Mouse (Mus musculus) large intestine, adult 2 months (tissue): ENCODE measurements around the gene Lxn. TPM values are rescaled to one million over a fixed set of nuclear protein-coding genes. Genes with fewer than 3 reads are reported as not detected.

Experiments
- DNase-seq: peaks from one replicate; pipeline ENCODE4 v3.0.0-alpha.2; 2012; ENCODE audit warnings: low read depth, low spot score
- WGBS: fragments of 180-500 bp; shearing (Covaris S2); methylation state at CpG from one replicate; pipeline ENCODE4 v1.1.7; 2018; 5-methylcytosine and 5-hydroxymethylcytosine counted together
- polyA plus RNA-seq: library from polyadenylated mRNA; depleted of rRNA; stranded (reverse); fragments of >200 nt; gene quantifications from 2 replicates; pipeline ENCODE4 v1.2.3, GENCODE M21; 2012; rRNA removed

Gene Lxn
- polyA plus RNA-seq = 33.1 and 34.9 TPM in 2 replicates

GRCm38 (mm10) chr3:67463450-67464372 is at the start of gene Lxn:
TSS of gene Lxn (minus strand) at chr3:67463926.
- DNase-seq = peak; percentile 61

DNA sequence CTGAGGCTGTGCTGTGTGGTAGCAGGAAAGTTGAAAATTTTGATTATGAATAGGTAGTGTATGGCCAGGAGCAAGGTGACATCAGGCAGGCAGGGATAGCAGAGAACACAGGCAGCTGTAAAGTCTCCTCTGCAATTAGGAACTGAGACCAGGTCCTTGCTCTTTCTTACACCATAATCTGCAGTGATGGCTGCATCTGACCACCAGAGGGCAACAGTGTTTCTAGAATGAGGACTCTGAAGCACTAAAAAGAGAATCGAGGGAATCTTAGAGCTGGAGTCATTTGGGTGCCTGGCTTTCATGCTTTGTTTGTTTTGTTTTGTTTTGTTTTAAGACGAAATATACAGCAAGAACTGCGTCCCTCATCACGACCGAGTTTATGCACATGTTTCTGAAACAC is 49.1 kb upstream of the Lxn start:
- 0% methylated on average over 5 of the region's 5 CpGs for WGBS
- peak; percentile 45 for DNase-seq

More at GRCm38 (mm10) chr3:67463450-67464372, at the start of gene Lxn:
- 1% methylated on average over 43 of the region's 43 CpGs for WGBS

GRCm38 (mm10) chr3:67508216-67508892 is 44.6 kb upstream of the Lxn start:
- no peak for DNase-seq
- WGBS = 78% methylated on average over 10 of the region's 10 CpGs

- WGBS = 73% methylated on average over 2 of the region's 2 CpGs
- DNase-seq = no peak
Observed at GRCm38 (mm10) chr3:67505286-67505685, 41.6 kb upstream of the Lxn start.

- no peak for DNase-seq
Observed at GRCm38 (mm10) chr3:67503878-67504277, 40.2 kb upstream of the Lxn start.

DNA sequence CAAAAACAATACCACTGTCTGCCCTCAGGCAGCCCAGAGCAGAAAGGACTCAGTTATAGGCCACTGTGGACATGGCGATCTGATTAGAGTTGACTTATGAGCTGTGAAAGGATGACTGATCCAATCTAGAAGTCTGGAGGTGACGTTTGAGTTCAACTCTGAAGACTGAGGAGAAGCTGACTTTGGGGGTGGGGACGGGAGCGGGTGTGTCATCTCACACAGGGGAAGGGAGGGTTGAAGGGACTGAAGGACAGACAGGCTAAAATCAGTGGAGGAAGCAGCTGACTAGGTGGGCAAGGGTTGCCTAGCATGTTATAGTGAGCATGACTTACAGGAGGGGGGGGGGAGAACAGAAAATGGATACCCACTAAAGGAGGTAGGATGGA is 35.7 kb upstream of the Lxn start:
- 85% methylated on average over 4 of the region's 4 CpGs for WGBS
- DNase-seq = no peak

More at GRCm38 (mm10) chr3:67503878-67504277, 40.2 kb upstream of the Lxn start:
- WGBS = 33% methylated on average over 3 of the region's 3 CpGs

DNA sequence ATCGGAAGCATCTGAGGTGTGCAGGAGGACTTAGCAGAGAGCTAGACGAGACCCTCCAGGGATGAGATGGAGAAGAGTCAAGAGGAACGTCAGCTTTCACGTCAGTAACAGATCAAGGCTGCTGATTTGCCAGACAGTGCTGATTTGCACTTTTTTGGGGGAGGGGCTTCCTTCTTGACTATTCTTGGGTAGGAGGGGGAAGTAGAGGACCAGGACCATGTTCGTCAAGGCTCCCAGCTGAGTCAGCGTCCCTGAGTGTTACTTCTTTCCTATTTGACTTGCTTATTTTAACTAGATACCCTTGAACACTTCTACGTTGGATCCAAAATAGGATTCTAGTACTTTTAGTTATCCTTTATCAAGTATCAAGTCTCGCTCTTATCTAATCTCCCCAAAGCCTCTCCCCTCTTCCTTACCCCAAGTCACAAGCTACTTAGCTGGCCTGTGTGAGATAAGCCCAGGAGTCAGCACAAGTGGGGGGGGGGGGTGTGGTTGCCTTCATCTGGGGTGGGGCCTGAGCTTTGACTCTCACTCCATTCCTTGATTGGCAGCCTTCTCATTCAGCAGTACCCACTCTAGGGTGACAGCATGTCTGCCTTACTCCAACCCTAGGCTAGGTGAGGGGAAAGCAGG is 35.2 kb upstream of the Lxn start:
- WGBS = 87% methylated on average over 8 of the region's 8 CpGs
- DNase-seq = no peak

DNA sequence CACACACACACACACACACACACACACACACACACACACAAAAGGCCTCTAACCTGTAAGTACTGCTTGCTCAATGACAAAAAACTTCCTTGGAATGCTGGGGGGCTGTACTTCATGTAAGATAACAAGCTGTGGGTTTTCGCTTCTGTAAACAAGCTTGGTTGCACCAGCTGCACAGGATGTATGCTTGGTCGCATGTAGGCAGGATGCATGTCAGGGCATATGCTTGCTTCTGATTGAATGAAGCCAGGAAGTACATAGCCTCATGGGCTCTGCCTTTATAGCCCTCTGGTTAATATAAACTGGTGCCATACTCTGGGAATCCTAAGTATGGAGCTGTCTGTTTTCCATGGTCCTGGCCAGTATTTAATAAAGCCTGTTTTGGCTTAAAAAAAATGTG is 34.3 kb upstream of the Lxn start:
- no peak for DNase-seq
- 63% methylated on average over 2 of the region's 2 CpGs for WGBS

GRCm38 (mm10) chr3:67496310-67496709 is 32.6 kb upstream of the Lxn start:
- DNase-seq = no peak
- WGBS = 84% methylated on average over 10 of the region's 10 CpGs

GRCm38 (mm10) chr3:67493132-67493531 is 29.4 kb upstream of the Lxn start:
- 83% methylated on average over 8 of the region's 8 CpGs for WGBS

GRCm38 (mm10) chr3:67492086-67492869 is 28.6 kb upstream of the Lxn start:
- WGBS = 82% methylated on average over 8 of the region's 8 CpGs
- no peak for DNase-seq

More at GRCm38 (mm10) chr3:67493132-67493531, 29.4 kb upstream of the Lxn start:
- no peak for DNase-seq

DNA sequence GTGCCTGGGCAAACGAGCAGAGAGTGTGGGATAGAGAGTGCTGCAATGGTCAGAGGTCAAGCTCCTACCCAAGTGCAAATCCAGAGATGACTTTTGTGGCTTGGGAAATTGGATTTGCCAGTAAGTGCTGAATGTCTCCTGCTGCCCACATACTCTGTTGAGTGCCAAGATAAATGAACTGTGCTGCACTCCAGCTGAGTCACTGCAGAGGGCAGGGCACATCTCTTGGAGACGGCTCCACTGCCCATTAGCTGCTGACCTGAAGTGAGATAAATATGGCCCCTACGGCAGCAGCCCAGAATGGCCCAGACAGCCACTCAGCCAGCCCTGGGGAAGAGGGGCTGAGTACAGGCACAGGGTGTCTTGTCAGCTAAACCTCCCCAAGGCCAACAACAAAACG is 26.4 kb upstream of the Lxn start:
- DNase-seq = no peak
- 46% methylated on average over 4 of the region's 4 CpGs for WGBS

DNA sequence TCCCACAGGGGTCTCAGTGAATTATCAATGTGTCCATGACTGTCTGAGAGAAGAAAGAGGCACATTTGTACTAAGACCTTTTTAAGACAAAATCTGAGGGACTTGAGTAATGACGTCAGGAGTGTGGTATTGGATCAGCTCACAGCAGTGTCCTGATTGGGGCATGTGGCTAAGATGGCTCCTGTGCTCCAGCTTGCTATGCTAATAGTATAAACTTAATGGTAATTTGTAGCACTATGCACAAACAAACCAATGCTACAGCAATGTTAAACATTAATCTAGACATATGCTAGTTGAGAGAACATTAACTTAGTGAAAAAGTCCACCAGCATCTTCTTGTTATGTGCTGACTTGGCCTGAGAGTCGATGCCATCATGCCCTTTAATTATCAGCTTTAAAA is 21.5 kb upstream of the Lxn start:
- no peak for DNase-seq
- WGBS = 74% methylated on average over 2 of the region's 2 CpGs

DNA sequence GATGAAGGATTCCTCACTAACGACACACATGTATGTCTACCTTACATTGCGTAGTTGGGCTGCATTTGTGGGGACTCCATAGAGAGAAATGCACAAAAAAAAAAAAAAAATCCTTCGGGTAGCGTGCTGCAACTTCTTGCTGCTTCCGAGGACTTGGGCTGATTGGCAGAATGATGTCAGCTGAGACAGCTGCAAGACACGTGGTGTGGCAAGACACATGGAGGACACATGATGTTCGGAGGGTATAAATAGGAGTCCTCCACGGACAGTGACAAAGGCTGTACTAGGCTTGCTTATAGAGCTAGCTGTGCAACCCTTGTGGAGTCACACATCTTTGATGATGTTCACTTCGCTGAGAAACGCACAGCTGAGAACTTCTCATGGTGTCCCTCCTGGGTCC is 18.7 kb upstream of the Lxn start:
- no peak for DNase-seq
- WGBS = 90% methylated on average over 10 of the region's 10 CpGs

GRCm38 (mm10) chr3:67479806-67480205 is 16.1 kb upstream of the Lxn start:
- 93% methylated on average over 11 of the region's 11 CpGs for WGBS

DNA sequence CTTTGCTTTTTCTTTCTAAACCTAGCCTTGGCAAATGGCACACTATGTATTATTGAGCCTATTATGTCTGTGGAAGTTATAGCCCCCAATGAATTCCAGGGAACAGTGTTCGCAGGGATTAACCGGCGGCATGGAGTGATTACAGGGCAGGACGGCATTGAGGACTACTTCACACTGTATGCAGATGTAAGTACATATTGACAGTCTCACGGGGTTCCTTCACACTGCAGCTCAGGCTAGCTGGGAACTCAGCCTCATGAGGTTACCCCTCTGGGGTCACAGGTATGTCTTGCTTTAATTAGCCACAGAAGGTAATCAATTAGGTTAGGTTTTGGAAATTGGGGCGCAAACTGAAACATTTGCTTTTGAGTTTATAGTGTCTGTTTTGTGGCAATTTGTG is 9.7 kb upstream of the Lxn start:
- 83% methylated on average over 6 of the region's 6 CpGs for WGBS
- DNase-seq = no peak

More at GRCm38 (mm10) chr3:67479806-67480205, 16.1 kb upstream of the Lxn start:
- no peak for DNase-seq

DNA sequence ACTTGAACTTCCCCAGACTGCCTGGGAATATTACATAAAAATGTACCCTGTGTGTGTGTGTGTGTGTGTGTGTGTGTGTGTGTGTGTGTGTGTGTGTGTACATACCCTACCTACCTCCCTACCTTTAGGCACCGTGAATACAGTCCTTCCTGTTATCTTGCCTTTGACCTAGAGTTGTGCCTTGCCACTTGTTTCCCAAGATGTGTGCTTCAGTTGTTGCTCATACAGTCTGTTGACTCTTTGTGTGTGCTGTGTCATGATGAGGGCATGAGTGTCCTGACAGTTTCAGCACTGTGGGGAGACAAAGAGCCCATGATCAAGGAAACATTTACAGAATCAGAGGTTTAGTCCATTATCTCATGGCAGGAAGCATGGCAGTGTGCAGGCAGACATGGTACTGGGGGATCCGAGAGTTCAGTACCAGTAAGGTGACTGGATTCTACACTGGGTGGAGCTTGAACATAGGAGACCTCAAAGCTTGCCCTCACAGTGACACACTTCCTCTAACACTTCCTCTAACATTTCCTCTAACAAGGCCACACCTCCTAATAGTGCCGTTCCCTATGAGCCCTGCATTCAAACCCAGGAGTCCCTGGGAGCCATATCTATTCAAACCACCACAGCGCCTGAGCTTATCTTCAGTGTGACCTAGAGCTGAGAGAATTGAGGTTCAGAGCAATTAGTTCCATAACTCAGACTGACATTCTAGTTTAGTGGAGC is 7.8 kb upstream of the Lxn start:
- DNase-seq = no peak
- 73% methylated on average over 4 of the region's 4 CpGs for WGBS

GRCm38 (mm10) chr3:67467281-67467680 is 3.6 kb upstream of the Lxn start:
- DNase-seq = no peak
- WGBS = 93% methylated on average over 2 of the region's 2 CpGs

GRCm38 (mm10) chr3:67466576-67466975 is 2.9 kb upstream of the Lxn start:
- WGBS = 94% methylated on average over 5 of the region's 5 CpGs
- DNase-seq = no peak
